Mouse (Mus musculus) left cerebral cortex, postnatal 10 days (tissue): Measurements from ENCODE around the gene Casp4. TPM values are rescaled to one million over a fixed set of nuclear protein-coding genes. Genes with fewer than 3 reads are reported as not detected.

Experiments
- DNase-seq, 2 experiments: peaks; one replicate each; pipeline ENCODE4 v3.0.0; 2021 to 2022; ENCODE audit warnings: low spot score in 2 of 2, mixed read lengths in 1 of 2; ENCODE audit errors: extremely low spot score in 1 of 2
- intact Hi-C: fragments of 180-260 bp; cut with DNase I; formaldehyde crosslinking; loops from one replicate; pipeline ENCODE4 v1.15.1; 2025
- total RNA-seq, 2 experiments: library from RNA; stranded (reverse); gene quantifications; 2 replicates each; pipeline ENCODE4 v1.2.3; 2021

The Casp4 gene
- total RNA-seq, 2 experiments from 2014 or later = 0.49 to 0.79 TPM

- intact Hi-C loops = no loop called here
- DNase-seq = no peak
These were observed 45.0 kb downstream of the Casp4 start for GRCm38 (mm10) chr9:5353673-5354072.

GRCm38 (mm10) chr9:5356801-5357200, 48.2 kb downstream of the Casp4 start:
- intact Hi-C loops = no loop called here
- DNase-seq = no peak

Other genes starting within 250 kb of the Casp4 start
- 1 to 10 TPM; 1.5 to 2.1 TPM for gene Casp1, start 10.3 kb upstream of the Casp4 start, total RNA-seq
- 1 to 10 TPM; 1.0 to 1.3 TPM for gene Casp12, start 36.6 kb downstream of the Casp4 start, total RNA-seq